Mouse (Mus musculus): ENCODE results near the gene Mybphl.
A peak's percentile ranks its signal among the peaks of the same experiment; 100 is the strongest.

Mybphl gene

GRCm38 (mm10) chr3:108372691-108373090 lies 8.0 kb downstream of the Mybphl start:
- DNase-seq = no peak

- DNase-seq = no peak
Observed at GRCm38 (mm10) chr3:108378875-108379663, 14.4 kb downstream of the Mybphl start.

GRCm38 (mm10) chr3:108380695-108381094 lies 16.0 kb downstream of the Mybphl start:
- DNase-seq = peak in 1 of 2 experiments; percentile 48

- no peak for DNase-seq
Observed at GRCm38 (mm10) chr3:108381945-108382875, 17.5 kb downstream of the Mybphl start.

GRCm38 (mm10) chr3:108383485-108384354 lies 19.0 kb downstream of the Mybphl start, which contains the start of gene Psrc1:
Gene Psrc1, plus strand, starts transcription at chr3:108383839.
- peak; percentile 89 to 95 for DNase-seq

GRCm38 (mm10) chr3:108384425-108384824 lies 19.7 kb downstream of the Mybphl start:
- DNase-seq = no peak

GRCm38 (mm10) chr3:108386186-108386585 lies 21.5 kb downstream of the Mybphl start:
- DNase-seq = no peak

- DNase-seq = peak; percentile 97 to 99
Observed at GRCm38 (mm10) chr3:108389111-108389545, 24.4 kb downstream of the Mybphl start.

- DNase-seq = peak; percentile 88
Observed at GRCm38 (mm10) chr3:108392299-108392698, 27.6 kb downstream of the Mybphl start.

GRCm38 (mm10) chr3:108392793-108393192 lies 28.1 kb downstream of the Mybphl start:
- DNase-seq = no peak

- no peak for DNase-seq
Observed at GRCm38 (mm10) chr3:108398281-108398680, 33.6 kb downstream of the Mybphl start.

GRCm38 (mm10) chr3:108400442-108400841 lies 35.7 kb downstream of the Mybphl start:
- no peak for DNase-seq

- peak; percentile 96 for DNase-seq
Observed at GRCm38 (mm10) chr3:108401692-108402527, 37.2 kb downstream of the Mybphl start.

GRCm38 (mm10) chr3:108402528-108402920 lies 37.8 kb downstream of the Mybphl start:
- DNase-seq = peak in 1 of 2 experiments; percentile 60

- no peak for DNase-seq
Observed at GRCm38 (mm10) chr3:108405536-108406305, 41.0 kb downstream of the Mybphl start.

- DNase-seq = no peak
Observed at GRCm38 (mm10) chr3:108406306-108406885, 41.7 kb downstream of the Mybphl start.

- peak; percentile 62 for DNase-seq
Observed at GRCm38 (mm10) chr3:108408517-108409008, 43.9 kb downstream of the Mybphl start.

- DNase-seq = peak in 1 of 2 experiments; percentile 51
Observed at GRCm38 (mm10) chr3:108409656-108410358, 45.1 kb downstream of the Mybphl start.

- peak in 1 of 2 experiments; percentile 61 for DNase-seq
Observed at GRCm38 (mm10) chr3:108410359-108410714, 45.6 kb downstream of the Mybphl start.

Data from kidney, postnatal 36 days (tissue).